Comparison of ENCODE assay signal across 8 mouse cellular contexts in the genomic region with DNA sequence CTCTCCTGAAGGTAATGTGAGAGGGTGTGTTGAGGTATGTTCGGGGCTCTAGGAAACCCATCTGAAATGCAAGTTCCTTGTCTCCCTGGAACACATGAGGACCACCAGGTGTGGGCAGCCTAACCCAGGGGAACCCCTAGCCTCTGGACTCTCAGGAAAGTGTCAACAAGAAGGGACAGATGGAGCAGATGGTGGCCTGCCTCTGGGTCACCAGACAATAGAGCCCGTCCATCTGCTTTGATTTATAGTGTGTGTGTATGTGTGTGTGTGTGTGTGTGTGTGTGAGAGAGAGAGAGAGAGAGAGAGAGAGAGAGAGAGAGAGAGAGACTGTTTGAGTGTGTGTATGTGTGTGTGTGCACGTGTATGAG. TPM values are rescaled to one million over a fixed set of nuclear protein-coding genes. Genes with fewer than 3 reads are reported as not detected.
DNase-seq lines count a peak whose midpoint lies in the region; ATAC-seq lines count a peak whose summit lies in the region.

No protein-coding gene starts in this region.

- peaks cover 21 to 30% of the 10 kb centered on the region in 2 experiments for H3K4me1 ChIP-seq in heart, embryonic 14.5 days (ENCODE audit: control insufficient read depth in 2 of 2, insufficient read depth in 2 of 2, low read length in 2 of 2)
- peaks cover 22% of the 10 kb centered on the region for H3K4me1 ChIP-seq in midbrain, embryonic 10.5 days
- H3K4me1 ChIP-seq in midbrain, embryonic 16.5 days (ENCODE audit: control insufficient read depth, insufficient read depth, low read length): peaks cover 10% of the 10 kb centered on the region
- peaks cover 23% of the 10 kb centered on the region for H3K4me1 ChIP-seq in hindbrain, embryonic 12.5 days
- H3K4me1 ChIP-seq in stomach, embryonic 15.5 days: peaks cover 27% of the 10 kb centered on the region

- H3K27me3 ChIP-seq in heart, embryonic 14.5 days (ENCODE audit: control insufficient read depth, insufficient read depth, low read length): no peaks in the 10 kb centered on the region
- no peaks in the 10 kb centered on the region for H3K27me3 ChIP-seq in midbrain, embryonic 10.5 days (ENCODE audit: low read depth, poor library complexity, severe bottlenecking)
- H3K27me3 ChIP-seq in midbrain, embryonic 16.5 days (ENCODE audit: control insufficient read depth, insufficient read depth, low read depth, low read length): no peaks in the 10 kb centered on the region
- no peaks in the 10 kb centered on the region for H3K27me3 ChIP-seq in hindbrain, embryonic 12.5 days
- H3K27me3 ChIP-seq in stomach, embryonic 15.5 days (replicated peaks): no peaks in the 10 kb centered on the region

- intact Hi-C loops in gastrocnemius, postnatal 36 days (cut with DNase I): no loop called here

- no peak for ATAC-seq in heart, embryonic 14.5 days (ENCODE audit: insufficient number of reproducible peaks, insufficient read depth, low FRiP score, low read depth)
- no peak for ATAC-seq in midbrain, embryonic 16.5 days
- no peak; the same call in 1 of the 2 replicates for ATAC-seq in hindbrain, embryonic 12.5 days (ENCODE audit: low FRiP score)
- no peak for ATAC-seq in stomach, embryonic 15.5 days (ENCODE audit: insufficient read depth, low FRiP score, low read depth)
- no peak for ATAC-seq in inflammation-experienced regulatory T-cells, adult 6 months

- peak overlapping the region; percentile 84 to 91 for H3K27ac ChIP-seq in heart, embryonic 14.5 days (replicated peaks in 1 of 2; ENCODE audit: control insufficient read depth in 1 of 2, insufficient read depth in 1 of 2, low read depth in 2 of 2, low read length in 2 of 2)
- peak overlapping the region; percentile 52; the same call in 1 of the 2 replicates for H3K27ac ChIP-seq in midbrain, embryonic 10.5 days (replicated peaks)
- no peak overlapping the region for H3K27ac ChIP-seq in midbrain, embryonic 16.5 days (ENCODE audit: low read length)
- H3K27ac ChIP-seq in hindbrain, embryonic 12.5 days: peak overlapping the region; percentile 62
- H3K27ac ChIP-seq in stomach, embryonic 15.5 days: peak overlapping the region; percentile 90

- 72% methylated on average over 3 of the region's 3 CpGs for WGBS in heart, embryonic 14.5 days
- 80% methylated on average over 3 of the region's 3 CpGs for WGBS in midbrain, embryonic 10.5 days
- WGBS in midbrain, embryonic 16.5 days: 87% methylated on average over 3 of the region's 3 CpGs
- WGBS in hindbrain, embryonic 12.5 days: 63% methylated on average over 3 of the region's 3 CpGs
- WGBS in stomach, embryonic 15.5 days: 81% methylated on average over 3 of the region's 3 CpGs

- H3K36me3 ChIP-seq in heart, embryonic 14.5 days (ENCODE audit: control insufficient read depth, insufficient read depth, low read length): no peaks in the 10 kb centered on the region
- H3K36me3 ChIP-seq in midbrain, embryonic 10.5 days: no peaks in the 10 kb centered on the region
- no peaks in the 10 kb centered on the region for H3K36me3 ChIP-seq in midbrain, embryonic 16.5 days (ENCODE audit: control insufficient read depth, insufficient read depth, low read length)
- no peaks in the 10 kb centered on the region for H3K36me3 ChIP-seq in hindbrain, embryonic 12.5 days
- no peaks in the 10 kb centered on the region for H3K36me3 ChIP-seq in stomach, embryonic 15.5 days

- H3K4me3 ChIP-seq in heart, embryonic 14.5 days (ENCODE audit: control insufficient read depth in 1 of 2, insufficient read depth in 1 of 2, low read depth in 1 of 2, low read length in 2 of 2): no peak overlapping the region
- no peak overlapping the region for H3K4me3 ChIP-seq in midbrain, embryonic 10.5 days
- H3K4me3 ChIP-seq in midbrain, embryonic 16.5 days (ENCODE audit: low read depth, low read length): no peak overlapping the region
- no peak overlapping the region for H3K4me3 ChIP-seq in hindbrain, embryonic 12.5 days
- H3K4me3 ChIP-seq in stomach, embryonic 15.5 days (replicated peaks): no peak overlapping the region

- H3K9ac ChIP-seq in heart, embryonic 14.5 days (ENCODE audit: low read length): no peak overlapping the region
- no peak overlapping the region for H3K9ac ChIP-seq in midbrain, embryonic 16.5 days (ENCODE audit: low read depth, low read length)
- no peak overlapping the region for H3K9ac ChIP-seq in hindbrain, embryonic 12.5 days
- no peak overlapping the region for H3K9ac ChIP-seq in stomach, embryonic 15.5 days

- H3K4me2 ChIP-seq in heart, embryonic 14.5 days (ENCODE audit: low read length): no peak overlapping the region
- no peak overlapping the region for H3K4me2 ChIP-seq in midbrain, embryonic 16.5 days (ENCODE audit: low read length)
- no peak overlapping the region for H3K4me2 ChIP-seq in hindbrain, embryonic 12.5 days (replicated peaks)
- H3K4me2 ChIP-seq in stomach, embryonic 15.5 days: no peak overlapping the region

- DNase-seq in heart, adult 9 months (ENCODE audit: low spot score in 2 of 2): no peak
- DNase-seq in midbrain, embryonic 10.5 days (ENCODE audit: low spot score): no peak
- no peak for DNase-seq in gastrocnemius, postnatal 36 days

- no peaks in the 10 kb centered on the region for H3K9me3 ChIP-seq in heart, embryonic 14.5 days (ENCODE audit: control insufficient read depth, low read length)
- H3K9me3 ChIP-seq in midbrain, embryonic 10.5 days (replicated peaks): no peaks in the 10 kb centered on the region
- H3K9me3 ChIP-seq in midbrain, embryonic 16.5 days (replicated peaks; ENCODE audit: control insufficient read depth, low read length, poor library complexity, severe bottlenecking): no peaks in the 10 kb centered on the region
- H3K9me3 ChIP-seq in hindbrain, embryonic 12.5 days (replicated peaks): no peaks in the 10 kb centered on the region
- no peaks in the 10 kb centered on the region for H3K9me3 ChIP-seq in stomach, embryonic 15.5 days

RNA-seq across cellular contexts. Expression of gene Tomm20, which starts 58.0 kb away (rescaled TPM):
- 197 and 200 TPM in 2 replicates for polyA plus RNA-seq in heart, embryonic 14.5 days (2014; fragmentation: Nextera tagmentation; extraction: Ambion mirVana)
- polyA plus RNA-seq in midbrain, embryonic 10.5 days (2016; fragmentation: Nextera tagmentation; extraction: Ambion mirVana): 252 and 285 TPM in 2 replicates
- polyA plus RNA-seq in midbrain, embryonic 16.5 days (2015; fragmentation: Nextera tagmentation; extraction: Ambion mirVana): 208 and 220 TPM in 2 replicates
- 181 and 182 TPM in 2 replicates for polyA plus RNA-seq in hindbrain, embryonic 12.5 days (2016; fragmentation: Nextera tagmentation; extraction: Ambion mirVana)
- polyA plus RNA-seq in stomach, embryonic 15.5 days (2015; fragmentation: Nextera tagmentation; extraction: Ambion mirVana): 226 and 231 TPM in 2 replicates
- polyA plus RNA-seq in inflammation-experienced regulatory T-cells, adult 6 months (2017; shearing (Covaris generic)): 10 to 100 TPM; 36.5 to 96.0 (median 72.6) TPM
- 10 to 100 TPM; 73.0 to 86.8 TPM for total RNA-seq in gastrocnemius, postnatal 36 days (2021)
